Mouse (Mus musculus) adipocyte (in vitro differentiated cells): ENCODE measurements around the gene Ntn1.

ENCODE experiments used
- DNase-seq: peaks from one replicate; pipeline ENCODE4 v3.0.0-alpha.2; 2016; ENCODE audit warnings: low spot score

The Ntn1 gene

GRCm38 (mm10) chr11:68211924-68212578, 188.6 kb downstream of the Ntn1 start:
- DNase-seq = peak; percentile 61

- DNase-seq = no peak
These were observed 189.9 kb downstream of the Ntn1 start for GRCm38 (mm10) chr11:68210714-68211113.

- no peak for DNase-seq
These were observed 191.1 kb downstream of the Ntn1 start for GRCm38 (mm10) chr11:68209506-68209905.

GRCm38 (mm10) chr11:68208582-68208981, 192.0 kb downstream of the Ntn1 start:
- no peak for DNase-seq

GRCm38 (mm10) chr11:68208023-68208422, 192.6 kb downstream of the Ntn1 start:
- DNase-seq = no peak

GRCm38 (mm10) chr11:68205572-68206229, 194.9 kb downstream of the Ntn1 start:
- no peak for DNase-seq

- DNase-seq = no peak
These were observed 196.2 kb downstream of the Ntn1 start for GRCm38 (mm10) chr11:68204407-68204806.

- DNase-seq = no peak
These were observed 196.8 kb downstream of the Ntn1 start for GRCm38 (mm10) chr11:68203658-68204315.

GRCm38 (mm10) chr11:68202561-68202960, 198.1 kb downstream of the Ntn1 start:
- no peak for DNase-seq

GRCm38 (mm10) chr11:68201811-68202459, 198.7 kb downstream of the Ntn1 start:
- DNase-seq = peak; percentile 88

- no peak for DNase-seq
These were observed 199.6 kb downstream of the Ntn1 start for GRCm38 (mm10) chr11:68201063-68201462.

- DNase-seq = no peak
These were observed 200.1 kb downstream of the Ntn1 start for GRCm38 (mm10) chr11:68200500-68200899.

GRCm38 (mm10) chr11:68199801-68200423, 200.7 kb downstream of the Ntn1 start:
- DNase-seq = no peak

GRCm38 (mm10) chr11:68199103-68199502, 201.5 kb downstream of the Ntn1 start:
- no peak for DNase-seq

GRCm38 (mm10) chr11:68198696-68199095, 201.9 kb downstream of the Ntn1 start:
- no peak for DNase-seq

- DNase-seq = no peak
These were observed 203.2 kb downstream of the Ntn1 start for GRCm38 (mm10) chr11:68197471-68197870.

- peak; percentile 58 for DNase-seq
These were observed 204.1 kb downstream of the Ntn1 start for GRCm38 (mm10) chr11:68196566-68196965.

GRCm38 (mm10) chr11:68195693-68196176, 204.9 kb downstream of the Ntn1 start:
- no peak for DNase-seq

GRCm38 (mm10) chr11:68195168-68195567, 205.5 kb downstream of the Ntn1 start:
- DNase-seq = no peak

- DNase-seq = no peak
These were observed 209.8 kb downstream of the Ntn1 start for GRCm38 (mm10) chr11:68190849-68191248.

GRCm38 (mm10) chr11:68188695-68189201, 211.9 kb downstream of the Ntn1 start:
- DNase-seq = peak; percentile 72

- no peak for DNase-seq
These were observed 213.4 kb downstream of the Ntn1 start for GRCm38 (mm10) chr11:68187242-68187641.
